Mouse (Mus musculus): ENCODE results near the gene Icam1.

DNA sequence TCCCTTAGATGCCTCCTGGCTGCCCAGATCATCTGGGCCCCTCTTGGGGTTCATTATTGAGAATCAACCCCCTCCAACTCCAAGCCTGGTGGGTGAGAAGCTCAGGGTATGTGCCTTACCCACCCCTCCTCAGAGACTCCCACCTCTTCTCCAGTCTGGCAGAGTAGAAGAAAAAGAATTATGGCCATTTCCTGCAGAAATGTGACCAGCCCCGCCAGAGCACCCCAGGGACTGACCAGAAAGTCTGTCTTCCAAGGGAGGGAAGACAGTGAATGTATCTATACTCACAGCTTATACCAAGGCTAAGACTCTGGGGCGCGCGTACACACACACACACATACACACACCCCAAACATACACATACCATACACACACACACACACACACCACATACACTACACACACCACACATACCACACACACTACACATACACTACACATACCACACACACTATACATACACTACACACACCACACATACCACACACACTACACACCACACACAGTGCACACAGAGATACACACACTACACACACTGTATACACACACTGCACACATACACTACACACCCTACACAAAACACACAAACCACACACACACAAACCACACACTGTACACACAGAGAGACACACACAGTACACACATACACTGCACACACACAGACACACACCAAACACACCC is 42.6 kb upstream of the Icam1 start:
- TF ChIP-seq POLR2A (IDR thresholded peaks at IDR 0.05; ENCODE audit: low read depth, low read length) = no peak
- TF ChIP-seq CTCF (conservative IDR thresholded peaks at IDR 0.05; ENCODE audit: insufficient read depth, insufficient read length, low read depth, low read length) = no peak

Data from kidney, adult 2 months (tissue).